Mouse (Mus musculus): Measurements from ENCODE around the gene Naa80. TPM values are rescaled to one million over a fixed set of nuclear protein-coding genes. Genes with fewer than 3 reads are reported as not detected.
A peak's percentile ranks its signal among the peaks of the same experiment; 100 is the strongest.

Naa80 gene
- 26.3 and 46.3 TPM in 2 replicates for polyA plus RNA-seq (2012; rRNA removed)

GRCm38 (mm10) chr9:107578587-107578986, at the start of gene Naa80:
Gene Naa80, plus strand, starts transcription at chr9:107578887.
- H3K4me1 ChIP-seq (ENCODE audit: control insufficient read depth, insufficient read depth, insufficient read length, low read length): peaks cover 28% of the 10 kb centered on the region; the same call in 1 of the 2 replicates
- TF ChIP-seq CTCF (IDR thresholded peaks at IDR 0.05; ENCODE audit: extremely low read depth, insufficient read length, insufficient replicate concordance, low read depth, low read length): no peak
- no peak for TF ChIP-seq POLR2A (IDR thresholded peaks at IDR 0.05; ENCODE audit: low read depth, low read length)
- no peak within 1 kb of the TSS for H3K4me3 ChIP-seq (ENCODE audit: low read depth, low read length)
- 78% methylated on average over 3 of the region's 3 CpGs for WGBS
- no peaks in the 10 kb centered on the region for H3K27me3 ChIP-seq (ENCODE audit: control insufficient read depth, insufficient read depth, low read length)
- H3K36me3 ChIP-seq (ENCODE audit: control insufficient read depth, insufficient read depth, low read length): 0 out of 2 replicates have a peak, but pooled peaks cover 4% of the 10 kb centered on the region
- no peak within 1 kb of the TSS for H3K27ac ChIP-seq (ENCODE audit: insufficient read depth, low read depth, low read length)

GRCm38 (mm10) chr9:107533791-107534407, 44.8 kb upstream of the Naa80 start, which contains the start of gene Tmem115:
Gene Tmem115, plus strand, starts transcription at chr9:107533945.
- peak within 1 kb of the TSS; percentile 77 for H3K4me3 ChIP-seq (ENCODE audit: low read depth, low read length)
- H3K4me1 ChIP-seq (ENCODE audit: control insufficient read depth, insufficient read depth, insufficient read length, low read length): peaks cover 15% of the 10 kb centered on the region; the same call in 1 of the 2 replicates
- no peaks in the 10 kb centered on the region for H3K27me3 ChIP-seq (ENCODE audit: control insufficient read depth, insufficient read depth, low read length)
- peak within 1 kb of the TSS; percentile 74 for H3K27ac ChIP-seq (ENCODE audit: insufficient read depth, low read depth, low read length)
- H3K36me3 ChIP-seq (ENCODE audit: control insufficient read depth, insufficient read depth, low read length): peaks cover 14% of the 10 kb centered on the region
- TF ChIP-seq CTCF (IDR thresholded peaks at IDR 0.05; ENCODE audit: extremely low read depth, insufficient read length, insufficient replicate concordance, low read depth, low read length): 0 out of 2 replicates have a peak, but pooled peaks have one; percentile 21
- peak; percentile 56; the same call in 1 of the 2 replicates for TF ChIP-seq POLR2A (IDR thresholded peaks at IDR 0.05; ENCODE audit: low read depth, low read length)
- under 1% methylated on average over 48 of the region's 48 CpGs for WGBS

GRCm38 (mm10) chr9:107534408-107535202, 44.1 kb upstream of the Naa80 start:
- H3K4me3 ChIP-seq (ENCODE audit: low read depth, low read length): peak overlapping the region; percentile 77
- peaks cover 15% of the 10 kb centered on the region; the same call in 1 of the 2 replicates for H3K4me1 ChIP-seq (ENCODE audit: control insufficient read depth, insufficient read depth, insufficient read length, low read length)
- H3K27ac ChIP-seq (ENCODE audit: insufficient read depth, low read depth, low read length): peak overlapping the region; percentile 74
- peaks cover 20% of the 10 kb centered on the region for H3K36me3 ChIP-seq (ENCODE audit: control insufficient read depth, insufficient read depth, low read length)
- no peaks in the 10 kb centered on the region for H3K27me3 ChIP-seq (ENCODE audit: control insufficient read depth, insufficient read depth, low read length)
- WGBS: under 1% methylated on average over 40 of the region's 40 CpGs
- TF ChIP-seq CTCF (IDR thresholded peaks at IDR 0.05; ENCODE audit: extremely low read depth, insufficient read length, insufficient replicate concordance, low read depth, low read length) (no peak), POLR2A (IDR thresholded peaks at IDR 0.05; ENCODE audit: low read depth, low read length) (no peak)

- Histone ChIP-seq H3K36me3 (ENCODE audit: control insufficient read depth, insufficient read depth, low read length) (peaks cover 24% of the 10 kb centered on the region), H3K27ac (ENCODE audit: insufficient read depth, low read depth, low read length) (no peak overlapping the region), H3K4me1 (ENCODE audit: control insufficient read depth, insufficient read depth, insufficient read length, low read length) (peaks cover 19% of the 10 kb centered on the region), H3K27me3 (ENCODE audit: control insufficient read depth, insufficient read depth, low read length) (no peaks in the 10 kb centered on the region), H3K4me3 (ENCODE audit: low read depth, low read length) (no peak overlapping the region)
- TF ChIP-seq POLR2A (IDR thresholded peaks at IDR 0.05; ENCODE audit: low read depth, low read length): no peak
- no peak for TF ChIP-seq CTCF (IDR thresholded peaks at IDR 0.05; ENCODE audit: extremely low read depth, insufficient read length, insufficient replicate concordance, low read depth, low read length)
- WGBS: 89% methylated on average over 7 of the region's 7 CpGs
These were observed 40.5 kb upstream of the Naa80 start for GRCm38 (mm10) chr9:107538231-107538630.

GRCm38 (mm10) chr9:107538711-107539110, 40.0 kb upstream of the Naa80 start:
- Histone ChIP-seq H3K4me3 (ENCODE audit: low read depth, low read length) (no peak overlapping the region), H3K36me3 (ENCODE audit: control insufficient read depth, insufficient read depth, low read length) (peaks cover 24% of the 10 kb centered on the region), H3K27me3 (ENCODE audit: control insufficient read depth, insufficient read depth, low read length) (no peaks in the 10 kb centered on the region), H3K4me1 (ENCODE audit: control insufficient read depth, insufficient read depth, insufficient read length, low read length) (peaks cover 15% of the 10 kb centered on the region), H3K27ac (ENCODE audit: insufficient read depth, low read depth, low read length) (no peak overlapping the region)
- TF ChIP-seq CTCF (IDR thresholded peaks at IDR 0.05; ENCODE audit: extremely low read depth, insufficient read length, insufficient replicate concordance, low read depth, low read length): no peak
- TF ChIP-seq POLR2A (IDR thresholded peaks at IDR 0.05; ENCODE audit: low read depth, low read length): no peak
- WGBS: 88% methylated on average over 3 of the region's 3 CpGs

- TF ChIP-seq CTCF (IDR thresholded peaks at IDR 0.05; ENCODE audit: extremely low read depth, insufficient read length, insufficient replicate concordance, low read depth, low read length): no peak
- no peak for TF ChIP-seq POLR2A (IDR thresholded peaks at IDR 0.05; ENCODE audit: low read depth, low read length)
- H3K27me3 ChIP-seq (ENCODE audit: control insufficient read depth, insufficient read depth, low read length): no peaks in the 10 kb centered on the region
- peaks cover 15% of the 10 kb centered on the region for H3K4me1 ChIP-seq (ENCODE audit: control insufficient read depth, insufficient read depth, insufficient read length, low read length)
- peaks cover 31% of the 10 kb centered on the region for H3K36me3 ChIP-seq (ENCODE audit: control insufficient read depth, insufficient read depth, low read length)
- H3K27ac ChIP-seq (ENCODE audit: insufficient read depth, low read depth, low read length): no peak overlapping the region
- 93% methylated on average over 8 of the region's 8 CpGs for WGBS
- no peak overlapping the region for H3K4me3 ChIP-seq (ENCODE audit: low read depth, low read length)
These were observed 38.7 kb upstream of the Naa80 start for GRCm38 (mm10) chr9:107539940-107540339.

GRCm38 (mm10) chr9:107540420-107540819, 38.3 kb upstream of the Naa80 start:
- peaks cover 15% of the 10 kb centered on the region for H3K4me1 ChIP-seq (ENCODE audit: control insufficient read depth, insufficient read depth, insufficient read length, low read length)
- no peak for TF ChIP-seq POLR2A (IDR thresholded peaks at IDR 0.05; ENCODE audit: low read depth, low read length)
- TF ChIP-seq CTCF (IDR thresholded peaks at IDR 0.05; ENCODE audit: extremely low read depth, insufficient read length, insufficient replicate concordance, low read depth, low read length): no peak
- H3K36me3 ChIP-seq (ENCODE audit: control insufficient read depth, insufficient read depth, low read length): peaks cover 31% of the 10 kb centered on the region
- H3K27me3 ChIP-seq (ENCODE audit: control insufficient read depth, insufficient read depth, low read length): no peaks in the 10 kb centered on the region
- WGBS: 68% methylated on average over 4 of the region's 4 CpGs
- H3K4me3 ChIP-seq (ENCODE audit: low read depth, low read length): no peak overlapping the region
- no peak overlapping the region for H3K27ac ChIP-seq (ENCODE audit: insufficient read depth, low read depth, low read length)

Data from small intestine, adult 2 months (tissue).